Mouse (Mus musculus) hindbrain, embryonic 14.5 days (tissue): Measurements from ENCODE around the gene Fgfr2. TPM values are rescaled to one million over a fixed set of nuclear protein-coding genes. Genes with fewer than 3 reads are reported as not detected.

ENCODE experiments used
- ATAC-seq: fragments of 200-750 bp; cut with Nextera tagmentation; 2 replicates; pipeline ENCODE4 v1.8.0; 2017; ENCODE audit warnings: moderate number of reproducible peaks, mild to moderate bottlenecking, moderate TSS enrichment, moderate library complexity; ENCODE audit not compliant: low FRiP score
- DNase-seq: peaks from one replicate; pipeline ENCODE4 v3.0.0-alpha.2; 2015; ENCODE audit warnings: low spot score
- H3K27ac ChIP-seq: fragments of 300-500 bp; sonication (generic); 2 replicates; pipeline ENCODE4 v1.5.1; 2014; ENCODE audit warnings: mild to moderate bottlenecking, moderate library complexity
- H3K27me3 ChIP-seq: fragments of 300-500 bp; sonication (generic); 2 replicates; pipeline ENCODE4 v1.6.1; 2014; ENCODE audit warnings: mild to moderate bottlenecking, low read length, mixed read lengths; ENCODE audit not compliant: control insufficient read depth, insufficient read depth
- H3K36me3 ChIP-seq: fragments of 300-500 bp; sonication (generic); replicated peaks from 2 replicates; pipeline ENCODE4 v1.6.1; 2014; ENCODE audit not compliant: control insufficient read depth, insufficient read depth
- H3K4me1 ChIP-seq: fragments of 300-500 bp; sonication (generic); replicated peaks from 2 replicates; pipeline ENCODE4 v1.6.1; 2014; ENCODE audit warnings: antibody characterized with exemption, low read length, mixed read lengths; ENCODE audit not compliant: control insufficient read depth, insufficient read depth
- H3K4me2 ChIP-seq: fragments of 300-500 bp; sonication (generic); replicated peaks from 2 replicates; pipeline ENCODE4 v1.6.1; 2014; ENCODE audit warnings: mild to moderate bottlenecking, moderate library complexity
- H3K4me3 ChIP-seq: fragments of 300-500 bp; sonication (generic); replicated peaks from 2 replicates; pipeline ENCODE4 v1.5.1; 2014; ENCODE audit warnings: mild to moderate bottlenecking, low read length
- H3K9ac ChIP-seq: fragments of 300-500 bp; sonication (generic); 2 replicates; pipeline ENCODE4 v1.6.1; 2014
- H3K9me3 ChIP-seq: fragments of 300-500 bp; sonication (generic); 2 replicates; pipeline ENCODE4 v1.6.1; 2016; ENCODE audit warnings: low read length; ENCODE audit not compliant: control insufficient read depth
- WGBS: fragments of 180-500 bp; shearing (Covaris S2); extraction: QIAGEN DNeasy Blood & Tissue Kit; methylation state at CpG from one replicate; pipeline ENCODE4 v1.1.7; 2014; 5-methylcytosine and 5-hydroxymethylcytosine counted together
- polyA plus RNA-seq: library from polyadenylated mRNA; unstranded; fragments of >200 nt; fragmentation: Nextera tagmentation; extraction: Ambion mirVana; gene quantifications from 2 replicates; pipeline ENCODE4 v1.2.1, GENCODE M21; 2014

Fgfr2 gene
- polyA plus RNA-seq, 1 experiment from 2014 or later, result 43.5 TPM

DNA sequence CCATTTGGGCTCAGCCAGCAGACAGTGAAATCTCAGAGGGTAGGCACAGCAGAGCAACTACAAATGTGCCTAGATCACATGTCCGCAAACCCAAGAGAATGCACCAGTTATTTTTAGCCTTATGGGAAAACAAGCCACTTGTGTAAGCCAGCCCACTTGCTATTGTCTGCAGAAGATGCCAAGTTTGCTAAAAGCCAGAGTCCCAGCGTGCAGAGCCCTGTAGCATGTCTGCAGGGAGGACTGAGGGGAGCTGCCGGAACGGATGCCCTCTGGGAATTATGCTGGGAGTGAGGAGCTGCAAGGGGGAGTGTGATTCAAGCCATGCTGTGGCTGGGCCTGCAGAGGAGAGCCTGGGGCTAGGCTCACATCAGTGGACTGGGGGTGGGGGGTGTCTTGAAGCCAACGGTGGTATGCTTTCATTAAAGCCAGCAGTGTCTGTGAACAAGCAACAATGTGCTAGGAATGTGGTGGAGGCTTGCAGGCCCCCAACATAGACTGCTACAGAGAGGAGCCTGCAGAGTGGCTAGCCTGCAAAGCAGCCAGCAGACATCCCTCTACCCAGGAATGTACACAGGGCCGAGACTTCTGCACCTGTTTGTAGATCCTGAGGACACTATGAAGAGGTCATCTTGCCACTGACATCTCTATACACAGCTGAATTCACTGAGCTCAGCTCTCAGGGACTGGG lies 408.8 kb downstream of the Fgfr2 start:
- 47% methylated on average over 6 of the region's 6 CpGs for WGBS
- ATAC-seq, result peak; percentile 42; the same call in 1 of the 2 replicates
- H3K4me2 ChIP-seq, result no peak overlapping the region
- no peaks in the 10 kb centered on the region for H3K27me3 ChIP-seq
- no peaks in the 10 kb centered on the region for H3K9me3 ChIP-seq
- peaks cover 14% of the 10 kb centered on the region; the same call in 1 of the 2 replicates for H3K36me3 ChIP-seq
- peak; percentile 71 for DNase-seq
- H3K9ac ChIP-seq, result no peak overlapping the region; the same call in 1 of the 2 replicates
- H3K4me3 ChIP-seq, result no peak overlapping the region
- peaks cover 33% of the 10 kb centered on the region for H3K4me1 ChIP-seq
- H3K27ac ChIP-seq, result peak overlapping the region; percentile 77

DNA sequence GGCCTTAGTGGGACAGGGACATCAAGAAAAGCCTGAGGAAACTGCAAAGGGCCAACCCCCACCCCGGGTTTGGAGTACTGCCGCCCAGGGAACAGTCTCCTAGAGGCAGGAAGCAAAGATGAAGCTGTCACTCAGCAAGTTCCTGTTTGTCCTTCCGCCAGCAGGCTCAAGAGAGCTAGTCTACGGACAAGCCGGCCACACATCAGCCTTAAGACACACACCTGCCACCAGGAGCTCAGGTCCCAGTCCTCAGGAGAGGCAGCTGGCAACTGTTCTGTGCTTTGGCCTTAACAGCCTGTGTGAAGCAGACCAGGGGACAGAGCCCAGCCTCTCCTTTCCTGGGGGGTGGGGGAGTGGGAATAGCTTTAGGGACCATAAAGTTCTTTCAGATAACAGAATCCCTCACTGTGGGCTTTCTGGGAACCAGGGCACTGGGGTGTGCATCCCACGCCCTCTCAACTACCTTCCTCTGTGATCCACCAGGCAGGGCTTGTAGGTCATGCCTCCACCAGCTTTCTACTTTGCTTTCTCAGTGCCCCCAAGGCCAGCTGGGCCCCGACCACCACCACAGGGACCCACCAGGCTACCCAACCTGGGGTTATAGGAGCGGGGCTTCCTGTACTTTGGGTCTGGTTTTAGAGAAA lies 409.5 kb downstream of the Fgfr2 start:
- no peak for DNase-seq
- 74% methylated on average over 8 of the region's 8 CpGs for WGBS

GRCm38 (mm10) chr7:132712956-132713355 lies 410.2 kb downstream of the Fgfr2 start:
- Histone ChIP-seq H3K4me2 (no peak overlapping the region), H3K27ac (no peak overlapping the region; the same call in 1 of the 2 replicates)
- no peak for DNase-seq

More for the DNA sequence above, 409.5 kb downstream of the Fgfr2 start:
- Histone ChIP-seq H3K4me2 (no peak overlapping the region), H3K9me3 (no peaks in the 10 kb centered on the region), H3K36me3 (peaks cover 14% of the 10 kb centered on the region; the same call in 1 of the 2 replicates), H3K27ac (peak overlapping the region; percentile 77; the same call in 1 of the 2 replicates), H3K4me3 (no peak overlapping the region), H3K4me1 (peaks cover 33% of the 10 kb centered on the region), H3K9ac (no peak overlapping the region), H3K27me3 (no peaks in the 10 kb centered on the region)
- no peak for ATAC-seq

GRCm38 (mm10) chr7:132712044-132712708 lies 411.0 kb downstream of the Fgfr2 start:
- WGBS, result 39% methylated on average over 16 of the region's 16 CpGs
- Histone ChIP-seq H3K4me3 (no peak overlapping the region), H3K27me3 (no peaks in the 10 kb centered on the region), H3K9me3 (no peaks in the 10 kb centered on the region), H3K4me1 (peaks cover 33% of the 10 kb centered on the region), H3K27ac (0 out of 2 replicates have a peak overlapping the region, but pooled peaks have one; percentile 27), H3K9ac (0 out of 2 replicates have a peak overlapping the region, but pooled peaks have one; percentile 31), H3K4me2 (no peak overlapping the region), H3K36me3 (peaks cover 14% of the 10 kb centered on the region; the same call in 1 of the 2 replicates)
- DNase-seq, result no peak
- peak; percentile 61; the same call in 1 of the 2 replicates for ATAC-seq

More at GRCm38 (mm10) chr7:132712956-132713355, 410.2 kb downstream of the Fgfr2 start:
- 88% methylated on average over 7 of the region's 7 CpGs for WGBS
- no peak overlapping the region for H3K4me3 ChIP-seq
- no peak overlapping the region for H3K9ac ChIP-seq
- no peaks in the 10 kb centered on the region for H3K27me3 ChIP-seq
- peaks cover 33% of the 10 kb centered on the region for H3K4me1 ChIP-seq
- no peaks in the 10 kb centered on the region for H3K9me3 ChIP-seq
- peaks cover 14% of the 10 kb centered on the region; the same call in 1 of the 2 replicates for H3K36me3 ChIP-seq
- ATAC-seq, result no peak

DNA sequence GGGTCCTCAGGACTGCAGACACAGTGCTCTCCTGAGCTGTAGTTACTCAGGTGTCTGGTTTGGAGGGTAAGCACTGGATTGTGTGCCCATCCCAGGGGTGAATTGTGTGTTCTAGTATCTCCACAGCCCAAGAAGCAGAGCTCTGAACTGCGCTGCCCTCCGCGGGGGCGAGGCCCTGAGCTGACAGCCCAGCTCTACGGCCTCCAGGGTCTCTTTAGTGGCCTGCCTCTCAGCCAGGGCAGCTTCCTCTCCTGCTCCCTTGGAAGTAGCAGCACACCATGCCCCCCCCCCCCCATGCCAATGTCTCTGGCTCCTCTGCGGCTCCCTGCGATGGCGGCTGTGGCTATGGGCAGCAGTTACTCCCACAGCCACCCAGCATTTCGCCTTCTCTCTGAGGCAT lies 411.6 kb downstream of the Fgfr2 start:
- Histone ChIP-seq H3K9me3 (no peaks in the 10 kb centered on the region), H3K4me2 (no peak overlapping the region), H3K4me3 (no peak overlapping the region), H3K27ac (0 out of 2 replicates have a peak overlapping the region, but pooled peaks have one; percentile 27), H3K4me1 (peaks cover 33% of the 10 kb centered on the region), H3K27me3 (no peaks in the 10 kb centered on the region), H3K36me3 (peaks cover 14% of the 10 kb centered on the region; the same call in 1 of the 2 replicates), H3K9ac (no peak overlapping the region)
- DNase-seq (no peak), ATAC-seq (0 out of 2 replicates have a peak, but pooled peaks have one; percentile 6)
- 68% methylated on average over 9 of the region's 9 CpGs for WGBS

DNA sequence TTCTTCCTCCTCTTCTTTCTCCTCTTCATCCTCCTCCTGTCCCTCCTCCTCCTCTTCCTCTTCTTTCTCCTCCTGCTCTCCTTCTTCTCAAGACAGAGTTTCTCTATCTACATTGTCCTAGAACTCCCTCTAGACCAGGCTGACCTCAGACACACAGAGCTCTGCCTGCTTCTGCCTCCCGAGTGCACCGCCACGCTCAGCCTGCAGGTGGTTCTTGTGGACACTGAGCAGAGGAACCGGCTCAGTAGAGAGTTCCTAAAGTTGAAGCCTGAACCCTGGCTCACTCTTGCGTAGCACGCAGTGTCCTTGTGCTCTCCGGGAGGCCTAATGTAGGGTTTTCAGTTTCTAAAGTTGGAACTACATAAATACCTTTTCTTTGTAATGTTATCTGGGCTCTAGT lies 418.0 kb downstream of the Fgfr2 start:
- Histone ChIP-seq H3K9ac (no peak overlapping the region), H3K27ac (no peak overlapping the region), H3K4me1 (no peaks in the 10 kb centered on the region), H3K27me3 (no peaks in the 10 kb centered on the region), H3K36me3 (no peaks in the 10 kb centered on the region), H3K4me2 (no peak overlapping the region), H3K9me3 (no peaks in the 10 kb centered on the region), H3K4me3 (no peak overlapping the region)
- DNase-seq, result no peak
- no peak for ATAC-seq
- WGBS, result 94% methylated on average over 7 of the region's 7 CpGs

DNA sequence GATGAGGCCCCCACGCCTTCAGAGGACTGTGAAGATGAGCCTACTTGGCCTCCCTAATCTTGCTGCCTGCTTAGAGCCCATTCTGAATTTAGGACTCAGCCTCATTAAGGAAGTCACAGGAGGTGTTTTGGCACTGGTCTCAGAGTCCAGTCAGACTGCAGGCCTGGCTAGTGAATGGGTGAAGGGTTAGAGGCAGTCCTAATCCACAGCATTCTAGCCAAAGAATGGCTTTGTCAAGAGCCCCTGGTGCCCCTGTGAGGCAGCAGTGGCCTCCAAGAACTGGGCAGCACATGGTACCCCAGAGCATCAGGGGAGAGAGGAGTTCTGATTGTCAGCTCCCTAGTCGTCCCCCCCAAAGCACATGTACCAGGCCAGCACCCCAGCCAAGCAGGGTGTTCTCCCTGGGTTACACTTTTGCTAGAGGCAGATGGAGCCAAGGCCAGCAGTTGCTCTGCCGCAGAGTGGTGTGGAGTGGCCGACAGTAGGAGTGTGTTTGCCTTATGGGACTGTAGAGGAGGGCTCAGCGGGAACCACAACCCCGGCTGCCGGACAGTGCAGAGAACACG lies 418.8 kb downstream of the Fgfr2 start:
- DNase-seq (no peak), ATAC-seq (no peak)
- Histone ChIP-seq H3K27me3 (no peaks in the 10 kb centered on the region), H3K27ac (no peak overlapping the region), H3K9me3 (no peaks in the 10 kb centered on the region), H3K4me1 (no peaks in the 10 kb centered on the region), H3K4me2 (no peak overlapping the region), H3K36me3 (no peaks in the 10 kb centered on the region), H3K9ac (no peak overlapping the region), H3K4me3 (no peak overlapping the region)
- WGBS, result 91% methylated on average over 8 of the region's 8 CpGs

DNA sequence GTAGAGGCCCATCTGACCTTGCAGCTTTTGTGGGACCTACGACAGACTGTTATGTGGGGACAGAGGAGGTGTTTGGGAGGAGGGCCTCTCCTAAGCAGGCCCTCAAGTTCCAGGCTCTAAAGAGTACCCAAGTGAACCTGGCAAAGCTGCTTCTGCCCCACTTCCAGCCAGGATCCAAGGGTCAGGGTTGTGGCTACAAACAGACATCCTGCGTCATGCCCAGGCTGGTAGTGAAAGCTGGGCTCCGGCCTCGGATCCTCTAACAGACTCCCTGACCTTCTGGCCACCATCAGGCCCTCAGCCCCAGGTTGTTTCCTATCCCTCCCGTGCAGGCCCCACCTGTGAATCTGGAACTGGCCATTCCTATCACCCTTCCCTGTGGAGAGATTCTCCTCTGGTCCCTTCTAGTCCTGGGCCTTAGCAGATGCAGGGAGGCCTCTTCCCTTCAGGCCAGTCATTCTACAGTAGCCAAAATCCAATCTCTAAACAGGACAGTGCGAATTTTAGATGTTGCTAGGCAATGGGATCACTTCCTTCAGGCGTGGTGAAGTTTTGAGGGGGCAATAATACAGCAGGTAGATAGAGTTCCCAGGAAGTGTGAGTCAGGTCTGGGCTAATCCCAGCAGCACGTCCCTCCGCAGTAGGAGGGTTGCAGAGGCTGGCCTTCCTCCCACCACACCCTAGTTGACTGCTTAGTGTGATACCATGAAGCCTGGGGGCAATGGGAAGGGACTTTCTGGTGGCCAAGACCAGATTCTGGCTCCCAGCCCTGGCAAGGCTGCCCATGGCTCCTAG lies 419.4 kb downstream of the Fgfr2 start:
- no peak for ATAC-seq
- DNase-seq, result no peak

More for the DNA sequence above, 419.4 kb downstream of the Fgfr2 start:
- Histone ChIP-seq H3K4me3 (no peak overlapping the region), H3K4me1 (no peaks in the 10 kb centered on the region), H3K9ac (no peak overlapping the region), H3K36me3 (no peaks in the 10 kb centered on the region), H3K27me3 (no peaks in the 10 kb centered on the region), H3K9me3 (no peaks in the 10 kb centered on the region), H3K4me2 (no peak overlapping the region), H3K27ac (no peak overlapping the region)
- WGBS, result 90% methylated on average over 9 of the region's 9 CpGs
